Mouse (Mus musculus) cerebellum, postnatal 10 days (tissue): Measurements from ENCODE around the gene Abtb2.

Source experiments
- DNase-seq, 2 experiments: peaks; one replicate each; pipeline ENCODE4 v3.0.0; 2021; ENCODE audit warnings: mixed read lengths in 2 of 2

The Abtb2 gene

DNA sequence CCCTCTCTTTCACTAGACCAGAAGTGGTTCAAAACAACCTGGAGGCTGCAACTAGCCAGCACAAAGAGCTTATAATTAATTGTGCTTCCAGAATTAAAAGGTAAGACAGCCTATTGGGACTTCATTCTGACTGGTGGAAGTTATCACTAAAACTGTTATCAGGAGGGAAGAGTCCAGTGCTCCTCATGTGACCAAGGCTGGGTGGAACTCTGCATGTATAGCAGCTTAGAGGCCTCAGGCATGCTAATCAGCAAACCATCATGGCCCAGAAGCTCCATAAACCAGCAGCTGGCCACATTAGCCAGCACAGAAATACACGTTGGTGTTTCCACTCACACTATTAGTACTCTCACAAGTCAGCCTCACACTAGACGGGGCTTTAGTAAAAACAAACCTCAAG lies 180.7 kb downstream of the Abtb2 start:
- DNase-seq, result no peak

DNA sequence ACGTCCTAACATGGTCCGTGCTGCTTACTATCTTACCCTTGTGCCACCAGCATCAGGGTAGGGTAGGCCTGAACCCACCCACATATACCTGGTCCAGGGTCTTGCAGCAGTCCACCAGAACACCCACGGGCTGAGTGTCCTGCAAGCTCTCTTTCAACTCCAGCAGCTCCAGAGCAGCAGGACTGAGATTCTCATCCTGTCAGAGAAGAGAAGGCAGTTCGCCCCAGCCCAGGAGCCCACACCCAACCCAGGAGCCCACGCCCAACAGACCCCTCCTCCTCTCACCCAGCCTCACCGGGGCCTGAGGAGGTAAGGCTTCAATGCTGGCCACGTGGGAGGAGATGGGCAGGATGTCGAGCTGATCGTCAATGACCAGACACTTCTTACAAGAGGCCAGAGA lies 181.8 kb downstream of the Abtb2 start:
- DNase-seq, result no peak

DNA sequence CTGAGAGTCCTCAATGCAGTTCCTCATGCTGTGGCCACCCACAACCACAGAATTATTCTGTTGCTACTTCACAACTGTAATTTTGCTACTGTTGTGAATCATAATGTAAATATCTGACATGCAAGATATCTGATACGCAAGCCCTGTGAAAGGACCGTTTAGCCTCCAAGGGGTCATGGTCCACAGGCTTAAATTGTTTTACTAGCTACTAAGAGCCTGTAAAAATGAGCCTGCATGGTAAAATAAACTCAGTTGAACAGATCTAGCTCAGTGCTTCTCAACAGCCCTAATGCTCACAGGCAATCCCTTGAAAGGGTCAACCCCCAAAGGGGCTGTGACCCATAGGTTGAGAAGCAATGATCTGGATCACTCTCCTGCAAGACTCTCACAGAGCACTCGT lies 183.0 kb downstream of the Abtb2 start:
- DNase-seq, result no peak

DNA sequence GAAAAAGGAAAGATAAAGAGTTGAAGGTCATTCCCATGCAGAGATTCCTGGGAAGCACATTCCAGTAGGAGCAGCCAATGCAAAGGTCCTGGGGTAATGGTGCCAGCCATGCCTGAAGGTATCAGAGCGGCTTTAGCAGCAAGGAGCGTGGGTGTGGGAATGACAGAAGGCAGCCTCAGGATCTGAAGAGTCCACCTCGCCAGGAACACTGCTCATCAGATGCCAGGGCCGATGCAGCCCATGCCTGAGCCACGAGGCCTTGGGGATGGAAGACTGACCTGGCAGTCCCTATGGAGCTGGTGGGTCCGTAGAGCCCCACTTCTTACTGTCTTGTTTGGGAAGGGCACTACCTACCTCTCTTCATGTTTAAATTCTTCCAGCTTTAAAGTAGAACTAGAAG lies 185.7 kb downstream of the Abtb2 start:
- DNase-seq, result no peak

DNA sequence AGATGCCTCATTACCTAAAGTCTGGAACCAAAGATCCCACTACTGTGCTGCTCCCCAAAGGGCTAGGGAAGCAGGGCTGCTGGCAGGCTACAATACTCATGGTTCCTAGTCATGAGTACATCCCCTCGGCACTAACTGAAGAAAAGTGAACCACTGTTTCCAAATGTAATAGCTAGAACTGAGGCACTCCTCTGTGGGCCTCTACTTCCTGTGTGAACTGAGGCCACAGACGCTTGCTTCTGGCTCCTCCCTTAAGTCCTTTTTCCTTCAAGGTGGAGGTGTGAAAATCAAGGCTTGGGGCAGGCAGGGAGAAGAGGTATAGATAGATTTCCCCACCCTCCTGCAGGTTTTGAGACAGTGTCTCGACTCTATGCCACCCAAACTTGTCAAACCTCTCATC lies 188.5 kb downstream of the Abtb2 start:
- DNase-seq, result no peak

DNA sequence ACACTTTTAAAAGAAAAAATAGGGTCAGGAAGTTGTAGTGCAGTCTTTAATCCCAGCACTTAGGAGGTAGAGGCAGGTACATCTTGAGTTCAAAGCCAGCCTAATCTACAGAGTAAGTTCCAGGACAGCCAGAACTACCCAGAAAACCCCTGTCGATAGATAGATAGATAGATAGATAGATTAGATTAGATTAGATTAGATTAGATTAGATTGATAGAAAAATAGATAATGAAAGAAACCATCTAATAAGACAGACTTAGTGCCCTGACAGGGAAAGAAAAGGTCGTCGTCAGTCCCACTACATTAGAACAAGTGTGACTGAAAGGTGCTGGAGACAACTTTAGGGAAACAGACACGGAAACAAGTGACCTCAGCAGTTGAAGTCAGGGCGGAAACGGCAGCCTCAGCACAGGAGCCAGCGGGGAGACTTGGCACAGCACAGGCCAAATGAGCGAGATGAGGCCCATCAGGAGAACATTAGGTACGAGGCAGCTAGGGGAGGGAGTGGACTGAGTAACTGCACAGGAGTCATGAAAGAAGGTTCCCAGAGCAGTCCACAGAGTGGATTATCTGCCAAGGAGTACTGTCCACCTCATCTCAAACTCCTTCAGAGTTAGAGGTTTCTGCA lies 189.5 kb downstream of the Abtb2 start:
- DNase-seq, result no peak

DNA sequence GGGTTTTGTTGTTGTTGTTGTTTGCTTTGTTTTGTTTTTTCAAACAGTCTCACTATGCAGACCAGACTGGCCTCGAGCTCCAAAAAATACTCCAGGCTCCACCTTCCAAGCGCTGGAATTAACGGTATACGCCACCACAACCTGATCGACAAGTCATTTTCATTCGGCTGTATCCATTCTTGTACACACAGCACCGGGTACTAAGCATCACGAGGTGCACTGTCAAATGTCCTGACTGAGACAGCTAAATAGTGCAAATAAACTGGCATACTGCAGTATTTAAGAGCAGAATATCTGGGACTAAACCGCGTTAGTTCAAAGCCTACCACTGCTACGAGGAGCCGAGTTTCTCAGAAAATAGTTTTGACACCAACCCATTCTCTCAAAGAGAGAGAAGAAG lies 194.3 kb downstream of the Abtb2 start:
- DNase-seq, result no peak

DNA sequence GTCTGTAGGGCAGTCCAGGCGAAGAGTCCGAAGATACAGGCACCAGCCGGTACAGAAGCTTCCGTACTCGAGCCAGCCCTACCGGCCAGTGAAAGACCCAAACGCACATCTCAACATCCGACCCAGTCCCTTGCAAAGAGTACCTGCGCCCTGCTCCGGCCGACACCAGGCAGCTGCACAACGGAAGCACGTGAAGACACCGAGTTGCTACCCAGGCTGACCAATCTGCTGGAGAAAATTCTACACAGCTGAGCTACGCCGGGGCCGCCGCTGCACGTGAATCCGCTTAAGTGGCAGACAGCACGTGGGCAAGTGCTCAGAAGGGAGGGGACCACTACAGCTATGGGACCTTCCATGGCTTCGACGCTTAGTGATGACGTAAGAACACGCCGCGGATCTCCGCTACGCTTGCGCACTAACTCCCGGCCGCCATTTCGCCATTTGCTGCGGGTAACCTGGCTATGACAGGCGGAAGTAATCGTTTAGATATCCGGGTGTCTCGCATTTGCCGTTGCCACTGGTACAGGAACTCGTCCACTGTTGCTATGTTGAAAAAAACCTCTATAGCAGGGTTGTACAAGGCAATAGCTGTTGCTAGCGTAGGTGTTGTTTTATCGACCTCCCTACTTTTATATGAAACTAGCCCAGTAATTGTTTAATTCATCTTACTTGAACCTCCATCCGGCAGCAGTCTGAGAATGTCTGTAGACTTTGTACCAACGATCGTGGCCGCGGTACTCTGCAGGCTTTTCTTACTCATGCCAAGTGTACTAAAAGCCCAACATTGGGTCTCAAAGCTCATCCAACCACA lies 195.0 kb downstream of the Abtb2 start, which contains the start of gene Nat10:
TSS of gene Nat10 (minus strand) at position 365 of the 811 bp plus-strand sequence.
- peak; percentile 99 for DNase-seq

DNA sequence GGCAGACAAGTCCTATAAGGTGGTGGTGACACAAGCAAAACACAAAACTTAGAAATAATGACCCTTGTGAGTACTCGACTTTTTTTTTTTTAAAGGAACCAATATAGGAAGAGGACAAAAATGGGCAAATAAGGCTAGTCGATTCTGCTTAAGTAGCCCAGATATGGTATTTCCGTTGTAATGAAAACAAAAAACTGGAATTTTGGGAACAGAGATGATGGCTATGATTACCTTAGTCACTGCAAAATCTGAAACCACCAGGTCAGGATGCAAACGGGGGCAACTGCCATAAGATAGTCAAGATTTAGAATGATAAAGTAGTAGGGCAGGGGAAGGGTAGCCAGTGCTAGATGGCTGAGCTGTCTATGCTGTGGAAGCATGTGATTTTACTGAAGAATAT lies 195.9 kb downstream of the Abtb2 start:
- no peak for DNase-seq

DNA sequence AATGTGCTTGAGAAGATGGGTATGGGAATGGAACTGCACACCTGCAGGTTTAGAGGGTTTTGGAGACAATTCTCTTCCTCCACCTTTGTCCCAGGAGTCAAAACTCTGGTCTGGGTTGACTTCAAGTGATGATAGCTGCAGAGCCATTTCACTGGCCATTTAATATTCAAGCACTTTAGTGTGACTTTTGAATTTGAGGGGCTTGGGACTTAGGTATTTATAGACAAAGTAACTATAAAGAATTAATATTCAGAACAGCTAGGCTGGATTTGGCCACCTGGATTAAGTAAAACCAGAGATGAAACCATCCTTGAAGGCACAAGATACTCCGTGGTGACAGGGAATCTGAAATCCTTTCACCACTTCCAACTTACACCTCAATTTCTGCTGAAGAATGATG lies 196.4 kb downstream of the Abtb2 start:
- DNase-seq, result no peak
